Mouse (Mus musculus) lung, embryonic 14.5 days (tissue): ENCODE results near the gene Agpat1. TPM values are rescaled to one million over a fixed set of nuclear protein-coding genes. Genes with fewer than 3 reads are reported as not detected.
A peak's percentile ranks its signal among the peaks of the same experiment; 100 is the strongest.

Experiments used
- ATAC-seq: fragments of 200-750 bp; cut with Nextera tagmentation; 2 replicates; pipeline ENCODE4 v1.8.0; 2017; ENCODE audit warnings: mild to moderate bottlenecking, moderate TSS enrichment, moderate library complexity; ENCODE audit not compliant: insufficient read depth
- DNase-seq: peaks from one replicate; pipeline ENCODE4 v3.0.0-alpha.2; 2015
- H3K27ac ChIP-seq: fragments of 300-500 bp; sonication (generic); 2 replicates; pipeline ENCODE4 v1.5.1; 2014; ENCODE audit warnings: low read depth, mild to moderate bottlenecking, moderate library complexity
- H3K27me3 ChIP-seq: fragments of 300-500 bp; sonication (generic); 2 replicates; pipeline ENCODE4 v1.6.1; 2014; ENCODE audit warnings: low read length, control low read depth; ENCODE audit not compliant: insufficient read depth
- H3K36me3 ChIP-seq: fragments of 300-500 bp; sonication (generic); 2 replicates; pipeline ENCODE4 v1.6.1; 2014; ENCODE audit warnings: control low read depth; ENCODE audit not compliant: insufficient read depth
- H3K4me1 ChIP-seq: fragments of 300-500 bp; sonication (generic); 2 replicates; pipeline ENCODE4 v1.6.1; 2014; ENCODE audit warnings: antibody characterized with exemption, control low read depth; ENCODE audit not compliant: insufficient read depth
- H3K4me2 ChIP-seq: fragments of 300-500 bp; sonication (generic); 2 replicates; pipeline ENCODE4 v1.6.1; 2014; ENCODE audit warnings: mild to moderate bottlenecking
- H3K4me3 ChIP-seq: fragments of 300-500 bp; sonication (generic); 2 replicates; pipeline ENCODE4 v1.5.1; 2014; ENCODE audit warnings: low read depth, low read length
- H3K9ac ChIP-seq: fragments of 300-500 bp; sonication (generic); 2 replicates; pipeline ENCODE4 v1.6.1; 2014
- H3K9me3 ChIP-seq: fragments of 300-500 bp; sonication (generic); 2 replicates; pipeline ENCODE4 v1.6.1; 2016; ENCODE audit warnings: low read depth, low read length, control low read depth
- CTCF ChIP-seq: IDR thresholded peaks from 2 replicates; pipeline ENCODE4 v1.5.1; 2016; ENCODE audit warnings: antibody characterized with exemption, low read depth
- WGBS: fragments of 180-500 bp; shearing (Covaris S2); extraction: QIAGEN DNeasy Blood & Tissue Kit; methylation state at CpG from one replicate; pipeline ENCODE4 v1.1.7; 2014; 5-methylcytosine and 5-hydroxymethylcytosine counted together
- polyA plus RNA-seq: library from polyadenylated mRNA; unstranded; fragments of >200 nt; fragmentation: Nextera tagmentation; extraction: Ambion mirVana; gene quantifications from 2 replicates; pipeline ENCODE4 v1.2.1, GENCODE M21; 2014

The Agpat1 gene
- polyA plus RNA-seq, 1 experiment from 2014 or later = 54.1 TPM

DNA sequence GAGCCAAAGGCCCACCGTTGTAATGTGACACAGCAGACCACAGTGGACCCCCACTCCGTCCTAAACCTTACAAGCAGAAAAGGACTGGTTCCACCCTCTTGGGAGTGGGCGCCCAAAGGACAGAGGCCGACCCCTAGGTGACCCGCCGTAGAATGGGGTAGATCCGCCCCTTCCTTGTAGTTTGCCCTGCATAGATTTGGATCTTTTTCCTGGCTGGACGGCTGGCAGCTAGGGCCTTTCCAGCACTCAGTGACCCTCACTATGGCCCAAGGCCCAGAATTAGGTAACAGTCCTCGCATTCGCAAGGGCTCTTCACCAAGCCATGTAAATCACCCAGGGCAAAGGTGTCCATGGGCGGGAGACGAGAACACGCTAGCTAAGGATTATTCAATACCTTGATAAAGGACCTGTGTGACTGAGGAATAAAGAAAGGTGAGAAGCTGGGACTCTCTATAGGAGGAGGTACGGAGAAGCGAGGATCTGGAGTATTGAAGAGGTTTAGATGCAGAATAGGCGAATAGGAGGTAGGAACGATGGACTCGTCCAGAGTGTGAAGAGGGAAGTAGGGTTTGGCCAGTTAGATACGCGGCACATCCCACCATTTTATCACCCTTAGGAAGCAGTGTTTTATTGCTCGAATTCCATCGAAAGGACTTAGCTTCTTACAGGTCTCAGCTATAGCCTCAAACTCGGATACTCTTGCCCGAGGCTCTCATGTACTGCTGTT is 612 bp downstream of the Agpat1 start:
- Histone ChIP-seq H3K27ac (peak overlapping the region; percentile 90), H3K4me3 (peak overlapping the region; percentile 96), H3K4me1 (peaks cover 8% of the 10 kb centered on the region; the same call in 1 of the 2 replicates), H3K9ac (peak overlapping the region; percentile 86), H3K27me3 (no peaks in the 10 kb centered on the region), H3K9me3 (no peaks in the 10 kb centered on the region), H3K36me3 (peaks cover 29% of the 10 kb centered on the region), H3K4me2 (peak overlapping the region; percentile 95)
- DNase-seq (no peak), ATAC-seq (no peak; the same call in 1 of the 2 replicates)
- 12% methylated on average over 24 of the region's 24 CpGs for WGBS
- TF ChIP-seq CTCF = no peak

DNA sequence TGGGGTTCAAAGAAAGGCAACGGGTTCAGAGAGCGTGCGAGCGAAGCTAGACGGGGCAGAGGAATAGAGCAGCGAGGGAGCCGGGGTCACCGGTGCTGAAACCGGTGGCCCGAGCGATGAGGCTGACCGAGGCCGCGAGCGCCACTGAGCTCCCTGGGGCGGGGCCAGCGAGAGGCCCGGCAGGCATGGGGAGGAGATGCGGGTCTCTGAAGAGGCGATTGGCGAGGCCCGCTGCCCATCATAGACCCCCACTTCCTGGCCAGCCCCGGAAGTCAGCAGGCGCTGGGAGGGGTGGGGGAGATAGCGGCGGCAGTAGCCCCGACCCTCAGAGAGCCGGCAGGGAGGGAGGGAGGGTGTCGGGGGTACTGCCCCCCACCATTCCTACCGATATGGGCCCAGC is 1.5 kb downstream of the Agpat1 start:
- 0% methylated on average over 27 of the region's 30 CpGs for WGBS

DNA sequence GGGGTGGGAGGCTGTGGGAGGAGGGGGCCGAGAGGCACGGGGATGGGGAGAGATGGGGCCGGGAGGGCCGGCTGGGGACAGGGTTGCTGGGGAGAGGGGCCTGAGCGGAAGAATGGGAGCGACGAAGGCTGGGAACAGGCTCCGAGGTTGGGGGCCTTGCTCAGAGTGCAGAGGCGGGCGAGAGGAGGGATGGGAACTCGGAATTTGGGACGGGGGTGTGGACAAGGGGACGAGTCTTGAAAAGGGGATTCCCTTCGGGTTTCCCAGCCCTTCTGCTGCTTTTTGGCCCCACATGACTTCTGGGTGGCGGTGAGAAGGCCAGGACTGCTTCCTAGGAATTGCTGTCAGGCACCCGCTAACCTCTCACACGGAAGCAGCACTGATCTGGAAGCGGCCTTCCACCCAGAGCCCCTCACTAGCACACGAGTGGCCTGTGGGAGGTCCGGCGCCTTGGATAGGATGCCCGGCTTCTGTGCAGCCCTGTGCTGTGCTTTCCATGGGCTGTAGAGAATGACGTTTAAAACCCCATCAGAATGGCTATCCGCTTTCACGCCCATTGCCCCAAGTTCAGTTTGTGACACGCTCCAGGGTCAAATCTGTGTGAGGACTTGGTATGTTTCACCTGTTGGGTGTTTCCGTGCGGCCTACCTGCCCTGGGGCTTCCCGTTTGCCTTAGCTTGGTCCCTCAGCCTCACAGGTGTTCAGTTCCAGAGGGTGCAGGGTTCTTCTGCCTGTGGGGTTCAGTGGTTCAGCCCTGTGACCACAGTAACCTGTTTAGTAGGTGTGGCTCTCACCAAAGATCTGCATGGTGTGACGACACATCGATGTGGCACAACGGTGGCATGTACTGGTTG is 2.4 kb downstream of the Agpat1 start:
- Histone ChIP-seq H3K4me3 (peak overlapping the region; percentile 96), H3K27ac (peak overlapping the region; percentile 90), H3K9me3 (no peaks in the 10 kb centered on the region), H3K4me1 (peaks cover 8% of the 10 kb centered on the region; the same call in 1 of the 2 replicates), H3K27me3 (no peaks in the 10 kb centered on the region), H3K4me2 (peak overlapping the region; percentile 95), H3K36me3 (peaks cover 32% of the 10 kb centered on the region), H3K9ac (peak overlapping the region; percentile 86)
- no peak for DNase-seq
- ATAC-seq = no peak
- TF ChIP-seq CTCF = no peak
- 11% methylated on average over 32 of the region's 32 CpGs for WGBS

More for the DNA sequence above, 1.5 kb downstream of the Agpat1 start:
- DNase-seq = peak; percentile 97
- Histone ChIP-seq H3K4me1 (peaks cover 8% of the 10 kb centered on the region; the same call in 1 of the 2 replicates), H3K36me3 (peaks cover 30% of the 10 kb centered on the region), H3K4me2 (peak overlapping the region; percentile 95), H3K27ac (peak overlapping the region; percentile 90), H3K27me3 (no peaks in the 10 kb centered on the region), H3K9ac (peak overlapping the region; percentile 86), H3K4me3 (peak overlapping the region; percentile 96), H3K9me3 (no peaks in the 10 kb centered on the region)
- peak; percentile 36 for ATAC-seq
- TF ChIP-seq CTCF = no peak

DNA sequence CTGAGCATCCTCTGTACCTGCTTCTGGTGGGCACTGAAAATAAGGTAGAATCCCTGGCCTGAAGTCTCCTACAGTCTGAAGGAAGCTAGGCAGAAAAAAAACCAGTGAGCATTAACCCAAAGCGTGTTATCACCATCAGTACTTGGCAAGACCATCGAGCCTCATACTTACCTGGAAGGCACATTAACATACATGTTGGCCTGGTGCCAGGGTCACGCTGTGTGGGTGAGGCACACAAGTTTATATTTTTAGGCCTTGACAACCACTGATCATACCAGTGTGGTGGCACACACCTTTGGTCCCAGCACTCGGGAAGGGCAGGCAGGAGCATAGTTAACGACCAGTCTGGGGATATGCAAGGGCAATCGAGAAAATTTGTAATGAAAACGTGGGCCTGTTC is 3.9 kb downstream of the Agpat1 start:
- DNase-seq (no peak), ATAC-seq (no peak)
- Histone ChIP-seq H3K4me2 (no peak overlapping the region), H3K9me3 (no peaks in the 10 kb centered on the region), H3K9ac (peak overlapping the region; percentile 13; the same call in 1 of the 2 replicates), H3K27me3 (no peaks in the 10 kb centered on the region), H3K4me1 (peaks cover 8% of the 10 kb centered on the region; the same call in 1 of the 2 replicates), H3K36me3 (peaks cover 41% of the 10 kb centered on the region), H3K4me3 (no peak overlapping the region), H3K27ac (no peak overlapping the region)
- TF ChIP-seq CTCF = no peak
- 87% methylated on average over 7 of the region's 7 CpGs for WGBS

DNA sequence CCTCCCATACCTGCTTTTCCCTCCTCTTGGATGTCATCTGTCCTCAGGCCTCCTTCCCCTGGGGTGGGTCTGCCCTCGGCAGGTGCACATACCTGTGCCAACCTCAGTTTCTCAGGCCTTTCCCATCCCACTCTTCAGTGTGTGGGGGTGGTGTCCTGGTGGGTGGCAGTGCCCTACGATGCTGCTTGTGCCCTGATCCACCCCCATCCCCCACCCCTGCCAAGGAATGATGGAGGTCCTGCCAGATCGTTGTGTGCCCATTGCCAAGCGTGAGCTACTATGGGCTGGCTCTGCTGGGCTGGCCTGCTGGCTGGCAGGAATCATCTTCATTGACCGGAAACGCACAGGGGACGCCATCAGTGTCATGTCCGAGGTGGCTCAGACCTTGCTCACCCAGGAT is 7.0 kb downstream of the Agpat1 start:
- TF ChIP-seq CTCF = no peak
- Histone ChIP-seq H3K4me1 (peaks cover 4% of the 10 kb centered on the region; the same call in 1 of the 2 replicates), H3K4me2 (no peak overlapping the region), H3K4me3 (no peak overlapping the region), H3K36me3 (peaks cover 68% of the 10 kb centered on the region), H3K27ac (no peak overlapping the region), H3K9ac (no peak overlapping the region), H3K27me3 (no peaks in the 10 kb centered on the region), H3K9me3 (no peaks in the 10 kb centered on the region)
- DNase-seq = no peak
- ATAC-seq = no peak
- 94% methylated on average over 8 of the region's 8 CpGs for WGBS

DNA sequence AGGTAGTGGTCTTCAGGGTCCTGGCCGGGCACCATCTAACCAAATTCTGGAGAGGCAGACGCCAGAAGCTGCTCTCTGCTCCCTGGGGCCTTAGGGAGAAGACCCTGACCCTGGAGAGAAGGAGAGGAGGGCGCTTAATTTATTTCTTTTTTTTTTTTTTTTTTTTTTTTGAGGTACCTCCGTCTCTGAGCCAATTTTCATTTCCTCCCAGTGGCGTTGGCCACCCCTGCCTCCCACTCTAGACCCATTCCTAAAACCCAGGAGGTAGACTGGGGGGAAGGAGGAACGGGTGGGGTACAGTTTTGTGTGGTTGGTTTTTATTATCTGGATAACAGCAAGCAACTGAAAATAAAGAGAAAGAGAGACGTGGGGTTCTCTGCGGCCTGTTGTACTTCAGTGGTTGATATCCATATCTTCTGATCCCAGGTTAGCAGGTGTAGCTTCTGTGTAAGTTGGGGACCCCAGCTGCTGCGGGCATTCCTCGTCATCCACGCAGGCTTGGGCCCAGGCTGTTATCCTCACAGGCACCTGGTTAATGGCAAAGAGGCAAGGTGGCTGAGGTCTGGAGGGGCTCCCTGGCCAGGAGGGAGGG is 9.1 kb downstream of the Agpat1 start:
- Histone ChIP-seq H3K4me3 (no peak overlapping the region), H3K4me2 (no peak overlapping the region), H3K9me3 (no peaks in the 10 kb centered on the region), H3K27me3 (no peaks in the 10 kb centered on the region), H3K27ac (no peak overlapping the region), H3K36me3 (peaks cover 65% of the 10 kb centered on the region), H3K4me1 (no peaks in the 10 kb centered on the region), H3K9ac (no peak overlapping the region)
- TF ChIP-seq CTCF = no peak
- WGBS = 88% methylated on average over 11 of the region's 11 CpGs
- ATAC-seq = no peak
- no peak for DNase-seq
